Mouse (Mus musculus): ENCODE measurements around the gene Mylk.
A peak's percentile ranks its signal among the peaks of the same experiment; 100 is the strongest.

The Mylk gene

GRCm38 (mm10) chr16:35022242-35023137 lies 277.5 kb downstream of the Mylk start, which contains the start of gene Hacd2:
Gene Hacd2 (plus strand): TSS chr16:35022428.
- peak; percentile 89 to 92 for DNase-seq (ENCODE audit: low spot score in 2 of 2)

- no peak for DNase-seq (ENCODE audit: low spot score in 2 of 2)
Observed at GRCm38 (mm10) chr16:35023138-35023735, 278.2 kb downstream of the Mylk start.

- DNase-seq (ENCODE audit: low spot score in 2 of 2), result no peak
Observed at GRCm38 (mm10) chr16:35024300-35024699, 279.3 kb downstream of the Mylk start.

GRCm38 (mm10) chr16:35025347-35025746 lies 280.3 kb downstream of the Mylk start:
- DNase-seq (ENCODE audit: low spot score in 2 of 2), result no peak

- no peak for DNase-seq (ENCODE audit: low spot score in 2 of 2)
Observed at GRCm38 (mm10) chr16:35033241-35033640, 288.2 kb downstream of the Mylk start.

- DNase-seq (ENCODE audit: low spot score in 2 of 2), result no peak
Observed at GRCm38 (mm10) chr16:35033809-35034577, 289.0 kb downstream of the Mylk start.

GRCm38 (mm10) chr16:35034971-35035370 lies 290.0 kb downstream of the Mylk start:
- no peak for DNase-seq (ENCODE audit: low spot score in 2 of 2)

- DNase-seq (ENCODE audit: low spot score in 2 of 2), result no peak
Observed at GRCm38 (mm10) chr16:35036754-35037153, 291.7 kb downstream of the Mylk start.

GRCm38 (mm10) chr16:35038343-35039057 lies 293.5 kb downstream of the Mylk start:
- DNase-seq (ENCODE audit: low spot score in 2 of 2), result no peak

GRCm38 (mm10) chr16:35040154-35040553 lies 295.1 kb downstream of the Mylk start:
- DNase-seq (ENCODE audit: low spot score in 2 of 2), result no peak

- no peak for DNase-seq (ENCODE audit: low spot score in 2 of 2)
Observed at GRCm38 (mm10) chr16:35041001-35041400, 296.0 kb downstream of the Mylk start.

GRCm38 (mm10) chr16:35046081-35046775 lies 301.2 kb downstream of the Mylk start:
- no peak for DNase-seq (ENCODE audit: low spot score in 2 of 2)

GRCm38 (mm10) chr16:35047272-35047969 lies 302.4 kb downstream of the Mylk start:
- no peak for DNase-seq (ENCODE audit: low spot score in 2 of 2)

- DNase-seq (ENCODE audit: low spot score in 2 of 2), result no peak
Observed at GRCm38 (mm10) chr16:35051066-35051465, 306.1 kb downstream of the Mylk start.

Measured in natural killer cell, adult 2 months (primary cell).